Mouse (Mus musculus): ENCODE data around the gene Agxt2. TPM values are rescaled to one million over a fixed set of nuclear protein-coding genes. Genes with fewer than 3 reads are reported as not detected.

Agxt2 gene
- total RNA-seq, 2 experiments from 2014 or later, result not detected

DNA sequence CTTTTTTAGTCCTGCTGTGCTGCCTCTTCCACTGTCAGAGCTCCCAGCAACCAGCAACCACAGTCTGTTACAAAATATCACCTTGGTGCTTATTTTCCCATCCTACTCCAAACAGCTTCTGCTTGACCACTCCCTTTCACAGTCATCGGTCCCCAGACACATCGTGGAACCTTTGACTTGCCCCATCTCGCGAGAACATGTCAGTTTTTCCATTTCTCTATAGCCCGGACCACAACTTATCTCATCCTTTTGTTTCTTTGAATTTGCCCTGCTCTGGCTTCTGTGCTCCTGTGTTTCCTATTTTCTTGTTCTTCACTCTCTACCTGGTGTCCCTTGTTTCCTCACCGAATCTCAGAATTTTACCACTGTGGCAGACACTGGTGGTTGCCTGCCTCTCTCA lies 67.8 kb downstream of the Agxt2 start:
- DNase-seq (ENCODE audit: low spot score in 2 of 2), result no peak

GRCm38 (mm10) chr15:10426545-10427266 lies 68.4 kb downstream of the Agxt2 start:
- DNase-seq (ENCODE audit: low spot score in 2 of 2), result no peak

DNA sequence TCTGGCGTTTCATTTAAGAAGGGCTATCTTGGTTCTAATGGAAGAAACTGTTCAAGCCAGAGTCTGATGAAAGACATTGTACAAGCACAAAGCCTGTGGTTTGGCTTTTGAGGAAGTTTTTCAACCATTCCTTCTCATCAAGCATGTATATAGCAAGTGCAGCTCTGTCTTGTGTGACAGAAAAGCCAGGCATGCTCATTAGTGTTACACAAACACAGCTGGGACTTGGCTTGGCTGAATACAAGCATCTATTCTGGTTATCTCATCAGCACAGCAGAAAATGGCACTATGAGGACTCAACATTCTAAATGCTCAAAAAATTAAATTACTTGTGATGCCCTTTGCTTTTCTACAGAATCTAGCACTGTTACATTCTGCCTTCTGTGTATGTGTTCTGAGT lies 78.6 kb downstream of the Agxt2 start:
- no peak for DNase-seq (ENCODE audit: low spot score in 2 of 2)

GRCm38 (mm10) chr15:10439963-10440362 lies 81.6 kb downstream of the Agxt2 start:
- no peak for DNase-seq (ENCODE audit: low spot score in 2 of 2)

DNA sequence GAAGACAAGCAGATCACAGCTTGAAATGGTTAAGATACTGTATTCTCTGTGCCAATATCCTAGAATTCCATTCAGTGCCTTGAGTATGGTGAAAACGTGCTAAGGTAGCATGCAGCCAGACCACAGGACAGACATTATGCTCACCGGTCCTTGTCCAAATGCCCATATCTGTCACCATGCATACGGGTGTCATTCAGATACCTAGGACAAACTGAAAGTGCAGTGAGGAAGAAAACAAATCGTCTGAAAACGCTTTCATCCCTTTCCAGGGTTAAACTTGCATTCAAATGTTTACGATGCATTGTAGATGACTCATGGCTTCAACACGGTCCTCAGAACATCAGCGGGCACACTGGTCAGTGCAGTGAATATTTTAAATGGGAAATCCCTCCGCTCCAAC lies 83.2 kb downstream of the Agxt2 start:
- DNase-seq (ENCODE audit: low spot score in 2 of 2), result no peak

DNA sequence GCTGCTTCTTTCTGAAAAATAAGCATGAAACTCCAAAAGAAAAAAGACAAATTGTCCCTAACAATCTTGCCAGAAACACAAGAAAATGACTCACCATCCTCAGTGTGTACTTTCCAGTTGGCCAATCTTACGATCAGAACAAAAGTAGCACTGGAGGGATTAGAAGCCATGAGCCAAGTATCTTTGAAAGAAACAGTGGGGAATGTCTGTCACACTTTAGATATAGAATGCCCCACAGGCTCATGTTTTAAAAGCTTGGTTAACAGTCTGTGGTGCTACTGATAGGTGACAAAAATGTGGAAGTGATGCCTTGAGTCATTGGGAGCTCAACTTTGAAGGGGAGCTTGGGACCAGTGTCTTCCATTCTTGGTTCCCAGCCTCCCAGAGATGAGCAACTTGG lies 83.9 kb downstream of the Agxt2 start:
- DNase-seq (ENCODE audit: low spot score in 2 of 2), result no peak

GRCm38 (mm10) chr15:10447102-10447501 lies 88.8 kb downstream of the Agxt2 start:
- no peak for DNase-seq (ENCODE audit: low spot score in 2 of 2)

Other genes starting within 250 kb of the Agxt2 start
- 1 to 10 TPM; 2.7 to 6.2 TPM for gene Prlr, start 181.3 kb upstream of the Agxt2 start, total RNA-seq (2021)
- not detected for gene Gm21973, start 33.2 kb upstream of the Agxt2 start, total RNA-seq (2021)
- gene Dnajc21, start 112.0 kb downstream of the Agxt2 start, total RNA-seq (2021), result 10 to 100 TPM; 23.7 to 26.3 TPM
- 10 to 100 TPM; 18.1 to 26.6 TPM for gene Brix1, start 127.4 kb downstream of the Agxt2 start, total RNA-seq (2021)
- 10 to 100 TPM; 12.5 to 14.5 TPM for gene Rad1, start 127.5 kb downstream of the Agxt2 start, total RNA-seq (2021)
- not detected for gene Ttc23l, start 200.1 kb downstream of the Agxt2 start, total RNA-seq (2021)